Mouse (Mus musculus): ENCODE results near the gene Rpl15. TPM values are rescaled to one million over a fixed set of nuclear protein-coding genes. Genes with fewer than 3 reads are reported as not detected.

The Rpl15 gene
- polyA plus RNA-seq, 1 experiment, result 357 TPM

- WGBS, result 96% methylated on average over 6 of the region's 6 CpGs
- no peaks in the 10 kb centered on the region; the same call in 1 of the 2 replicates for H3K4me1 ChIP-seq (ENCODE audit: control insufficient read depth, insufficient read depth, low read length)
- H3K27ac ChIP-seq (ENCODE audit: insufficient read depth, low read depth, low read length), result no peak overlapping the region
- H3K4me3 ChIP-seq (ENCODE audit: insufficient read depth, low read depth, low read length), result no peak overlapping the region
- H3K36me3 ChIP-seq (ENCODE audit: control insufficient read depth, insufficient read depth, low read length), result peaks cover 1% of the 10 kb centered on the region
- no peaks in the 10 kb centered on the region for H3K27me3 ChIP-seq (replicated peaks; ENCODE audit: control insufficient read depth, insufficient read depth, low read length)
- TF ChIP-seq POLR2A (IDR thresholded peaks at IDR 0.05; ENCODE audit: low read depth, low read length) (no peak), CTCF (conservative IDR thresholded peaks at IDR 0.05; ENCODE audit: insufficient read depth, insufficient read length, low read depth, low read length) (no peak)
- no peak for DNase-seq
These were observed 49.2 kb downstream of the Rpl15 start for GRCm38 (mm10) chr14:18221977-18222376.

Other genes with a start within 250 kb of the Rpl15 start
- 17.0 and 26.7 TPM in 2 replicates for gene Nr1d2, start 32.3 kb downstream of the Rpl15 start, polyA plus RNA-seq (2012; rRNA removed)
- gene Nkiras1, start 255 bp downstream of the Rpl15 start, polyA plus RNA-seq (2012; rRNA removed), result 9.4 and 13.1 TPM in 2 replicates
- gene Ube2e1, start 60.5 kb upstream of the Rpl15 start, polyA plus RNA-seq (2012; rRNA removed), result 38.1 and 51.8 TPM in 2 replicates

All from kidney, adult 2 months (tissue).